Mouse (Mus musculus) layer of hippocampus, adult 9-10 months (tissue): ENCODE results near the gene Slc38a3.

Source experiments
- DNase-seq: peaks from one replicate; pipeline ENCODE4 v3.0.0; 2022; ENCODE audit warnings: low spot score

Slc38a3 gene

DNA sequence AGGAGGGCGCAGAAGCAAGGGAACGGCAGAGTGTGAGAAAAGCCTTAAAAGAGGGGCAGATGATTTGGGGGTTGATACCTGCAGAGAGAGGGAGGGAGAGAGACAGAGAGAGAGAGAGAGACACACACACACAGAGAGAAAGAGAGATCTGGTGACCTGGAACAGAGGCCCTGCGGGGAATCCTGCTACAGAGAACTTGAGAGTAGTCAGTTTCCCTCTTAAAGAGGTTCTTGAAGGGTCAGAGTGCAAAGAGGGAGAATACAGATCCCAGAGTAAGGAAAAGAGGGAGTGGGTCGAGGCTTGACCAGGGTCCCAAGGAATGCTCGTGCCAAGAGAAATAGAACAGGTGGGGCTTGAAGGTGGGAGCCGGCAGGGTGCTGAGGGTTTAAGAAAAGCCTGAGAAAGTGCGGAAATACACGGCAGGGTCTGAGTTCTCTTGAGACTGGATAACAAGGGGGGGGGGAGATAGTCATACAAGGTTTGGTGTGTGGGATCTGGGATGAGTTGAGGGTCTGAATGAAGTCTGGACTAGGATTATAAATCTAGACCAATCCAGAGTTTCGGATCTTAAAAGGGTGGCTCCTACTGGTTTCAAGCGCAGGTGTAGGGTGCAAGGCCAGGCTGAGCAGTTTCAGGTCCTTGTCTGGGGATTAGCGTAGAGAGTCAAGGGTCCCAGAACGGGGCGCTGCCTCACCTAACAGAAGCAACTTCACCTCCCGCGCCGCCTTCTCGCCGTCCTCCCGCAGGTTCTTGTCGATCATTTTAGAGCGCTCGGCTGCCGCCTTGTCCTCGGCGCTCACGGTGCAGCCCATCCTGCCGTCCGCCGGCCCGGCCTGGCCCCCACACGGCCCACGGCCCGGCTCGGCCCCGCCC lies 34.7 kb downstream of the Slc38a3 start:
- no peak for DNase-seq

DNA sequence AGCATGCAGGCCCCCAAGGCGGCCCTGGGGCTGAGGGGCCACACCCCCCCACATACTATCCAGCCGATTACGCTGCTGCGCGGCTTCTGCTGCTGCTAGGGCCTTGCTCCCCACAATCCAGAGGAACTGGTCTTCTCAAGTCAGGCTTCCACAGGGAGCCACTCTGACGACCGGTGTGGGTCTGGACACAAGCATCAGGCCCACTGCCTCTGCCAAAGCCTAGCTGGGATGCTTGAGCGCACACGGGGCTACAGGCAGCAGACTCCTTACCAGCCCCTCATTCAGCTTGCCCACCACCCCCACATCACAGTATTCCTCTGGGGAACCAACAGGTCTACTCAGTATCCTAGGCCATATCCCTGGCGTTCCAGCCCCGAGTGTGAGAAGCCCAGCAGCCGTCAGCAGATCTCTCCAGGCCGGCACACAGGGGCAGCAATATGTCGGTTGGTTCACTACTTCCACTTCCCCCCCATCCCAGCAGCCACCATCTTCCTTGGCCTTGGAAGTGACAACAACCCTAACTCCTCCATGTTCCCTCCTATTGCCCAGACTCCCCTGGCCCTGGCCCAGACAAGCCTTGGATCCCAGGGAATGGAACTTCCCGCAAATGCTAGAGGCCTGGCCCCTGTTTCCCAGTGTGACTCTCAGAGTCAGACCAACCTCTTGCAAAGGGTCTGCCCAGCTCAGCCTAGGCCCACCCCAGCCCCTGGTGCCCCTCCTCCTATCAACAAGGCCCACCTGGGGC lies 35.5 kb downstream of the Slc38a3 start:
- no peak for DNase-seq

DNA sequence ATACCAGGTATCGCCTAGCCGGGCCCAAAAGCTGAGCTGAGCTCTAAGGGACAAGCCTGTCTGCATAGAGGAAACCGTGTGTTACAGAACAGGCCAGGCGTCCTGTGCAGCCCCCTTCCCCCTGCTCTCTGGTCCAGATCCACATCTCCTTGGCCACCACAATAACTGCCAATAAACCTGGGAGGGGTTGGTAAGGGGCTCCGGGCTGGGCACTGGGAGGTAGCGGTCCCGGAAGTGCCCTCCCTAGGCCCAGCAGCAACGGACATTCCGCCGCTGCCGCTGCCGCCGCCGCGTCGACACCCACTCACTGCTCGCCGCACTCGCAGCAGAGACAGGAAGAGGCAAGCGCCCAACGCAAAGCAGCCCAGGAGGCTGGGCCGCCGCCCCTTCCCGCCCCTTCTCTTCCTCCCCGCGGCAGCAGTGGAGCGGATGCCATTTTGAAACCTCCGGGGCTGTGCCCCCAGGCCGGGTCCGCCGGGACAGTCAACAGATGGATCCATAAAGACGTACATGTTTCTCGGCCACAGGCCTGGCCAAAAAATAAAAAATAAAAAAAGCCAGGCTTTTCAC lies 36.2 kb downstream of the Slc38a3 start:
- DNase-seq: no peak

DNA sequence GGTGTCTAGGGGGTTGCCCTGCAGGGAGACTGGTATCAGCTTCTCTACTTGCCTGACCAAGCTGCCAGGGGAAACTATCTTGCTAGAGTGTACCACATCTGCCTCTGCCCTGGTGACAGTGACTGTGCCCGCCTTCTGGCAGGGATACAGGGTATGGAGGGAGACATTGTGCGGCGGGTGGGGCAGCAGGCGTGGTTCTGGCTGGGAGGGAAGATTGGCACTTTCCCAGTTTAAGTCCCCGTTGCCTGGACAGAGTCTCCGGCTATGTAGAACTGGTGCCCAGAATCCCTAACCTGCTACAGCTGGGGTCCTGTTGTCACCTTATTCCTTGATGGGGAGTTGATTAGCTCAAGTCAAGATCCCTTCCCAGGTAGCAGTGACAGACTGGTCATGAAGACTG lies 36.9 kb downstream of the Slc38a3 start:
- no peak for DNase-seq

DNA sequence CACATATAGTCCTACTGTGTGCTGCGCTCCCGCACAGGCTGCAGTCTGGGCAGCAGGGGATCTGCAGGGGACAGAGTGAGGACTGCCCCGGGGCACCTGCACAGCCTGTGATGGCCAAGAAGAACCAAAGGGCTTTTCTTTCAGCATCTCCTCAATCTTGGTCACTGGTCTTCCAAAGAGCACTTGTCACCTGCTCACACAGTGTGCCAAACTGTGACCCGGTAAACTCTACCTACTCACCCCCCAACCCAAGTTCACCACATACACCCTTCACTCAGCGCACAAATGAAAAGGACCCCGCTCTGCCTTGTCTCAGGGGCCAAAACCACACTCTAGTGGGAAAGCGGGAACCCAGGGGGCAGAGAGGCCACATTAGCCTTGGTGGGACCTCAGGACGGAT lies 37.5 kb downstream of the Slc38a3 start:
- DNase-seq: no peak

DNA sequence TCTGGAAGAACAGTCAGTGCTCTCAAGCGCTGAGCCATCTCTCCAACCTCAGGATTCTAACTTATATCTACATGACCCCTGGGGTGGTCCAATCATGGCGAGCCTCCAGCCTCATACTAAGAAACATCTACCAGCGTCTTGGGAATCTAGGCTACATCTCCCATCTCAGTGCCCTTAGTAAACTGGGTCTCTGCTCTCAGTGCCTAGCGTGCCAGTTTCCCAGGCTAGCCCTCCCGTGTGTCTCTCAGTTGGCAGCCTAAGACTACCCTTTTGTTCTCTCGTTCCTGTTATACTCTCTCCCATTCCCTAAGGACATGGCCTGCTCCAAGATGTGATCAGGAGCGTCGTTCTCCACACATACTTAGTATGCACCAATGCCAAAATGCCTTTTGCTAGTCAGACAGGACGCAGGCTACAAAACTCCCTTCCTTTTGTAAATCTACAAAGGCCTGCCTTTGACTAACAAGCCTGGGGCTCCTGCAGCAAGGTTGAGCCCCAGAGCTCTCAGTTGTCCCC lies 38.0 kb downstream of the Slc38a3 start:
- no peak for DNase-seq

DNA sequence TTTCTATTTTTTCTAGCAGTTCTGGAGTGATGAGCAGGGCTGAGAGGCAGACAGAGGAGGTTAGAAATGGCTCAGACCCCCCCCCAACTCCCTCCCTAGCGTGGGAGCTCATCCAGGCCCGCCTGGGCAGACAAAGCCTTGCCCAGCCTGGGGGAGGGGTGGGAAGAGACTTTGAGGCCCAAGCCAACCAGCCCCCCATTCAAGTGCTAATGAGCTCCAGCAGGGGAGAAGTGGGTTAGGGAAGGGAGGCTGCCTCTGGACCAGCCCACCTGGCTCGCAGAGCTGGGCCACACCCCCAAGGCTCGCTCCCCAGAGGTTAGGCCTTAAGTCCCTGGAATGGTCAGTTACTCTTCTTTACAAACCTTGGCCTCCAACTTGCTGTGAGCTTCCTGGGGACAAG lies 38.8 kb downstream of the Slc38a3 start:
- DNase-seq: no peak

DNA sequence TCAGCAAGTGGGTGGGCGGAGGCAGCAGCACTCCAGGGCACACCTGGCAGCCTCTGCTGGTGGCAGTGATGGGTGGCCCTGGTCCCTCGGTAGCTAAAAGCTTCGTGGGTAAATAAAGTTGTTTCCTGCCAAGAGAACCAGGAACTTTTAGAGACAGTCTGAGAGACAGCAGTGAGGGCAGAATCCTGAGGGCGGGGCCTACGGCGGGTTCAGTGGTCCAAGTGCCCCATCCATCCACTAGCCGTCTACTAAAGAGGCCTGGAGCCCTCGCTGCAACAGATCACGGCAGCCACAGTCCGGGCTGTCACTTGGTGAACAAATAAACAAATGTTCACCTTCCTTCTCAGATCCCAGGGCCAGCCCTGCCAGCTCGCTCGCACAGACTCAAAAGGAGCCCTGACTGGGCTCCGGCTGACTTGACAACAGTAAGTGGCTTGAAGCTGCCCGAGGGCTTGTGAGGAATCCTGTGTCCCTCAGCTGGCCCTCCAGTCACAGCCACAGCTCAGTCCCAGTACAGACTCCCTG lies 39.4 kb downstream of the Slc38a3 start:
- no peak for DNase-seq

DNA sequence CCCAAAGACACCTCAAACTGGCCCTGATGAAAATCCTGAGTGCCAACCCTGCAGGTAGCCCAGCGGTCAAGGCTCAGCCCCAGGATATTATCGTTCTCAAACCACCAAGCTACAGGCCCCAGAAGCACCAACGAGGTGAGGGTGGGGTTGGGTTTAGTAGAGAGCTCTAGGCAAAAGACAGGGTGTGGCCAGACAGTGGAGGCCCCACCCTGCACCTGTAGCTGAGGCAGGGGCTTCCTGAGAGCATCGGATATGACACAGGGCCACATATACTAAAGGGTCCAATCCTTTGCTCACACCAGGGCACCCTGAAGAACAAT lies 40.0 kb downstream of the Slc38a3 start:
- no peak for DNase-seq

DNA sequence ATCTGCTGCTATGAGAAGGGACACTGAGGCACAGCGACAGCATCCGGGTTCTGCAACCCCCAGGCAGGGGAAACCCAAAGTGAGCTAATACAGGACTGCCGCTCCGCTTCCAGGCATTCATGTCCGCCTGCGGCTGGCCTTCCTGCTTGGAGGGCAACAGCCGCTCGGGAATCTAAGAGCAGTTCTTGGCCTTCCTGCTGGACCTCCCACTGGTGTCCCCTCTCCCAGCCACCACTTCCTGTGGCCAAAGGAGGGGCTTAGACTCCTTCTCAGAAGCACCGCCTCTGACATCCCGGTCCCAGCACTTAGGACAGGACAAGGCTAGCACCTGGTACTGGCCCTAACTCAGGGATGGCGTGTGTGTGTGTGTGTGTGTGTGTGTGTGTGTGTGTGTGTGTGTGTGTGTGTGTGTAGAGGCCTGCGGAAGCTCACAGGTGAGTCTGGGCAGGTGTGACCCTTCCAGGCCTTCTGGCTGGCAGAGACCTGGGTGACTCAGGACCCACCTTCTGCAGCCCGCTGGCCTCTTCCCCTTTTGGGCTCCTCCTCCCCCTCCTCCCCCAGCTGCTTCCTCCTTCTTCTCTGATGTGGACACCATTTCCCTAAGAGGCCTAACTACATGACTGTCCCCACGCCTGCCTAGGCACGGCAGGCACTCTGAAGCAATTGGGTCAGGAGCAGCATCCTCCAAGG lies 40.5 kb downstream of the Slc38a3 start:
- no peak for DNase-seq

DNA sequence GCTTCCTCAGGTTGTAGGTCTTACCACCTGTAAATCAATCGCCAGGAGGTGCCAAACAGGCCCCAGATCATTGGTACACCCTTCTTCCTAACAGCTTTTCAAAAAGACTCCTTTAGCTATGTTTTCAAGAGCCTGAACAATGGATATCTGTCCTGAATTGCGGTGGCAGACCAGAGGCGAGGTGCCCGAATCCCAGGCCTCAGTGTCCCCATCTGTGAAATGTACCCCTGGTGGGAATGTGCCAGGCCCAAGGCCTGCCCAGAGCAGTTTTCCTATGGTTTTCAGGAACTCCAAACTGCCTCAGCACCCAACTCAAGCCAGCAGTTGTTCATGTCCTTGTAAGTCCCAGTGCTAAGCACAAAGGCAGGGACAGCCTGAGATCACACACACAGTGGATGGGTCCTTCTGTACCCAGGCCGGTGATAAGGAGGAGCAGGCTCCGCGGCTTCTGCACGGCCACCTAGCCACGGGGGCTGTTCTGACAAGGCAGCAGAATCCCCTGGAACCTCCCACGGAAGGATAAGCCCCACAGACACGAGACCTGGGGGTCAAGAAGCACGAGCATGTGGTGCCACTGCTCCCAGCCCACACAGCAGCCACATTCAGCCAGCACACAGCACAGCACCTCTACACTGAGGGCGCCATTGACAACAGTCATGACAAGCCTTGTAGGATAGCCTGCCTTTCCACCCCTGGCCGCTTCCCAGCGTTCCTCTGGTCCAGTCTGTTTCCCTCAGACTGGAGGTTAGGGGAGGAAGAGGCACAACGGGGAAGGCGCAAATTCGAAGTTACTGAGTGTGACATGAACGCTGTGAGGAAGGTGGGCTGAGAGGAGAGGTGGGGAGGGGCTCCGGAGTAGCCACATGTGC lies 41.7 kb downstream of the Slc38a3 start:
- no peak for DNase-seq

DNA sequence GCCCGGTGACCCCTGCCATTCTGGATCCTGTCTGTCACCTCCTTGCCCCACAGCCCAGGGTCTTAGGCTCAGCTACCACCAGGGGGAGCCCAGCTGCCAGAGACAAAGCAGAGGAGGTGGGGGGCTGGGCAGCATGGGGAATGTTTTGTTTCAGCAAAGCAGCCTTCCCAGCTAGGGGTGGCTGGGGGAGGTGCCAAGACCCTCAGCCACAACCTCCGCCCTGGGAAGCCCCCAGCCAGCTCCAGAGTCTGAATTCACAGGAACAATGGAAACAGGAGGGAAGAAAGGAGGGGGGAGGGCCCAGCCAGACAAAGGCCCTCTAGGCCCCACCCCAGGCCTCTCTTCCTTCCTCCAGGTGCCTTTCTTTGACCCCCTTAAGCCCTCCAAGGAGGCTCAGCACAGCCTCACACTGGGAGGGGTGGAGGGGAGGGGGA lies 42.5 kb downstream of the Slc38a3 start:
- no peak for DNase-seq

DNA sequence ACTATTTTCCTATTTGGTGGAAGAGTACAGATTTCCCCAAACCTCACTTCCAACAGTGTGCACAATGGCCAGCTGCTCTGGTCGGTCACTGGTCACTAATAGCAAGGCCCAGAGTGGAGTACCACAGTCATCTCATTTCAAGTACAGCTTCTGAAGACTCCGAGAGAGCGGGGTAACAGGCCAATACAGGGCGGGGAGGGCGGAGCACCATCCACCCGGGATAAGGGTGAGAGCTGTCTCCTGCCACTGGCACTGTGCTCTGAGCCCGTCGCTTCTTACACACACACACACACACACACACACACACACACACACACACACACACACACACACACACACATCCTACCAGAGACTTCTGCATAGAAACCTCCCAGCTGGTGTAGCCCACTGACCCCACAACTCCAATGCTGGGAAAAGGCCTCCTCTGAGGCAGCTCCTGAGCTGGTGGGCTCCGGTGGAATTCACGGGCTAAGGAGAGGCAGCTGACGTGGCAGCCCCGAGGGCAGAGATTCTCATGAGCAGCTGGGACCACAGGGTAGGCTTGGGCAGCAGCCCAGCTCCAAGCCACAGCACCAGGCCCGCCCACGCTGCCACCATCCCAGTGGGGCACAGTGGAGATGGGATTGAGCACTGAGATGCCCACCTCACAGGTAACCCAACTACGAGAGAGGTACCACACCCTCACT lies 43.0 kb downstream of the Slc38a3 start:
- DNase-seq: no peak

DNA sequence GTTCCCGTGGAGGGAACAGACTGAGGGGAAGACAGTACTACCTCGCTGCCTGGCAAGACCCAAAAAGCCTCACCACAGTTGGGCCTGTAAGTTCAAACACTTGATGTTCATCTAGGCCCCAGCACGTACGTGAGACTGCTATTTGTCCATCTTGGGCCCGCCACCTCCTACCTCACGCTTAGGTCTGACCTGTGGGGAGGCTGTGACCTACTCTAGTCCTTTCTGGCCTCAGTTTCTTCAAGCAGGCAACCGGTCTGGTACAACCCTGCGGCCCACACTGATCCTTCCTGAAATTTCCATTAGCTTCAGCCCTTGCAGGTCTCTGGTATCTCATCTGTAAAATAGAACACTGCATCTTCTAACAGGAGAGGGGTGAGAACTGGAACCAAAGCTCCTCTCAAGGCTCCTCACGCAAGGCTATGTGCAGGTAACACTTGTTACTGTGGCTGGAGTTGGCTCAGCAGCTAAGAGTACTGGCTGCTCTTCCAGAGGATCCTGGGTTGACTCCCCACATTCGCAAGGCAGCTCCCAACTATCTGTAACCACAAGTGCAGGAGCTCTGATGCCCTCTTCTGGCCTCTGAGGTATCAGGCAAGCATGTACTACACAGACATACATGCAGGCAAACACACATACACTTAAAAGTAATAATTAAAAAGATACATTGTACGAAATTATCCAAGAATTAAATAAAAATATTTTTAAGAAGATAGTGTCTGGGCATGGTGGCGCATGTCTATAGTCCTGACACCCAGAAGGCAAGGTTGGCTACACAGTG lies 43.8 kb downstream of the Slc38a3 start:
- no peak for DNase-seq

DNA sequence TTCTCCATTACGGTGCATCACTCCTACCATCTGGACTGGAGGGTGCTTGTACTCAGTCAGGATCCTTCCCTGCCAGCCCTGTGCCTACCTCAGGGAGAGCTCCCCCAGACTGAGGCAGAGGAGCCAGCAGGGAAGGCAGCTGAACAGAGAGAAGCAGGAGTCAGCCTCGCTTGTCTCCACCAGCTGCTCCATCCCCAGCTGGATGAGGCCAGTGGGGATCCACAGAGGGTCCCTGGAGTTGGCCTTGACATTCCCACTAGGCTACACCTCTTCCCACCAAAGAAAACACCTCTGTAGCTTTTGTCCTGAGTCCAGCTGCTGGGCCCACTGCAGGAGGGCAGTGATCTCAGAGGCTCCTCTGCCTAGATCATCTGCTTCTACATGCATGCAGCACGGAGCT lies 44.4 kb downstream of the Slc38a3 start:
- no peak for DNase-seq

DNA sequence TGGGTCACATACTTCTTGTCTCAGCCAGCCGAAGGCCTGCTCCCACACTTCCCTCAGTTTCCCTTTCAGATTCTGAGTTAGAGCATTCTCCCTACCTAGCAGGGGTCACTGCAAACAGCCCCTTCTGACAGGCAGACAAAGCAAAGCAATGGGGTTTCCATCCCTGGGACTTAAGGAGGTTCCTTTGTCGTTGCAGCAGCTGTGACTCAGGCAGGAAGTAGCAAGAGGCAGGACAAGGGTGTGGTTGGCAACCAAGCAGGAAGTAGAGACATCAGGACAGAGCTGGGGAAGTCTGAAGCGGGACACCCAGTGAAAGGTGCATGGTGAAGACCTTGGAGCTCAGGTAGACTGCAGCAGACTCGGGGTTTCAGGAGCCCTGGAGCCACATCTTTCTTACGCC lies 44.8 kb downstream of the Slc38a3 start:
- DNase-seq: no peak

DNA sequence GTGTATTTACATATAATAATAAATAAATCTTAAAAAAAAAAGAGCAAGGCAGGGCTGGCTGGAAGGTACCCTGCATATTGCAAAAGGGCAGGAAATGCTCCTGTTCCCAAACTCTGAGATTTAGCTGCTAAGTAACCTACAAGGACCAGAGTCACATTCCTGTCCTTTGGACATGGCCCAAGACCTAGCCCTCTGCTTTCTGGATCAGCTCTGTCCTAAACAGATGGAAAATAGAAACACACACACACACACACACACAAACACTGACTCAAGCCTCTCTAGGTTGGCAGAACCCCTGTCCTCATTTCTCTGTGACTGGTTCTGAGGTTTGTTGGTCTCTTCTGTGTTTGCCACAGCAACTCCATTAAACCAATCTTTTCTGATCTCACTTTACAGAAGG lies 48.4 kb downstream of the Slc38a3 start:
- no peak for DNase-seq

DNA sequence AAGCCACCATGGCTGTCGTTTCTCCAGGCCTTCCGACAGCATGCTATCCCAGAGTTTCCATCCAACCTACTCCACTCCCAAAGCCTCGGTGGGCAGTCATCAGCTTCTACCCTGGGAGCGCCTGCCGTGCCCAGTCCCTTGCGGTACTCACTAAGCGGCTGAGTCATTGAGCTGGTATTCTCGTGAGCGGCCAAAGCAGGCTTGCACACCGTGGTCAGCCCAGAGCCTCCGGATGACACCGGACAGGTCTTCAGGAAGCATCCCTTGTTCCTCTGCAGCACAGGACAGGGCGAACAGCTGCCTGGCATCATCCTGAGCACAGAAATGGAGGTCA lies 49.8 kb downstream of the Slc38a3 start:
- no peak for DNase-seq

DNA sequence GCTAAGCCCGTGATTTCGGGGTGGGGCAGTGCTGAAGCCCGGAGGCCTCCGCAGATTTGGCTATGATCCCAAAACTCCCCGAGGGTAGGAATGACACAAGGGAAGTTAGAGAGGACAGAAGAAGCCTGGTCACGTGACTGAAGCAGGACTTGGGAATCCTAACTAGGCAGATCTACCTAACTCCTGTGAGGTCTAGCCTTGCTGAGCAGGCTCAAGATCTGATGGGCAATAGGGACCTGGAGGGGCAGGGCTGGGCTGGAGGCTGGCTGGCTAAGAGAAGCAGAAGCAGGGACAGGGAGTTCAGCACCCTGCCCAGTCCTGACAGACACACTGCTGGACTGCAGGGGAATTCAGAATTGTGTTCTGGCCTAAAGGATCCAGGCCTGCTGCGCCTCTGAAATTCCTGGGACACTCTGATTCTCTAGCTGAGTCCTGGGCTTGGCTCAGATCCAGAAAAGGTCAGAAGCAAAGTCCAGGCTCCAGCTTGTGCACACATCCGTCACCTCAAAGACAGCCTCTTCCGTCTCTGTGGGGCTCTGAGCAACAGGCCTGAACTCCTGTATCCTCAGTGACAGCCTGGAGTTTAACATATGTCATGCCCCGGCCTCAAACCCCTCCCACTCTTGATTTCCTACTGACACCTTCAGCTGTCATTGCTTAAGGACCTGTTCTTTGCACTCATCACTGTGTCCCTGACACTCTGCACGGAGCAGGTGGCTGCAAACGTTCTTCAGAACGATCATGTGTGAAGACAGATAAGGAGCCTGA lies 50.4 kb downstream of the Slc38a3 start:
- DNase-seq: no peak
